Mouse (Mus musculus): ENCODE data around the gene Ndrg4. TPM values are rescaled to one million over a fixed set of nuclear protein-coding genes. Genes with fewer than 3 reads are reported as not detected.

Ndrg4 gene
- polyA plus RNA-seq, 1 experiment: 43.3 TPM

GRCm38 (mm10) chr8:95648251-95648650 lies 28.5 kb upstream of the Ndrg4 start:
- Histone ChIP-seq H3K36me3 (ENCODE audit: control insufficient read depth, insufficient read depth) (peaks cover 8% of the 10 kb centered on the region), H3K4me3 (ENCODE audit: insufficient read depth, poor library complexity, severe bottlenecking) (no peak overlapping the region), H3K79me2 (ENCODE audit: control insufficient read depth, insufficient read depth) (no peaks in the 10 kb centered on the region), H3ac (ENCODE audit: control insufficient read depth, insufficient read length, low read depth) (no peak overlapping the region), H3K79me3 (ENCODE audit: low read depth) (no peaks in the 10 kb centered on the region), H3K27me3 (ENCODE audit: control insufficient read depth, insufficient read depth, insufficient read length) (no peaks in the 10 kb centered on the region)
- no peak for TF ChIP-seq USF1 (IDR thresholded peaks at IDR 0.05; ENCODE audit: low read depth)
- TF ChIP-seq MYOG (IDR thresholded peaks at IDR 0.05; ENCODE audit: control insufficient read depth, extremely low read depth, insufficient read length): no peak
- no peak for TF ChIP-seq MYOD1 (IDR thresholded peaks at IDR 0.05; ENCODE audit: control insufficient read depth, insufficient read length, low read depth)
- no peak for TF ChIP-seq CEBPB (IDR thresholded peaks at IDR 0.05; ENCODE audit: low read depth)
- TF ChIP-seq CTCF (IDR thresholded peaks at IDR 0.05; ENCODE audit: control insufficient read depth, insufficient read depth, insufficient read length): no peak
- TF ChIP-seq FOSL1 (IDR thresholded peaks at IDR 0.05; ENCODE audit: insufficient read depth, low read length, poor library complexity, severe bottlenecking): no peak
- TF ChIP-seq MAX (IDR thresholded peaks at IDR 0.05): no peak

- Histone ChIP-seq H3K79me3 (ENCODE audit: low read depth) (no peaks in the 10 kb centered on the region), H3K27me3 (ENCODE audit: control insufficient read depth, insufficient read depth, insufficient read length) (no peaks in the 10 kb centered on the region)
- no peak for TF ChIP-seq MYOD1 (IDR thresholded peaks at IDR 0.05; ENCODE audit: control insufficient read depth, insufficient read length, low read depth)
Observed at GRCm38 (mm10) chr8:95653351-95653750, 23.4 kb upstream of the Ndrg4 start.

GRCm38 (mm10) chr8:95655831-95656230 lies 20.9 kb upstream of the Ndrg4 start:
- Histone ChIP-seq H3K4me3 (ENCODE audit: insufficient read depth, poor library complexity, severe bottlenecking) (no peak overlapping the region), H3ac (ENCODE audit: control insufficient read depth, insufficient read length, low read depth) (no peak overlapping the region), H3K27me3 (ENCODE audit: control insufficient read depth, insufficient read depth, insufficient read length) (no peaks in the 10 kb centered on the region), H3K79me2 (ENCODE audit: control insufficient read depth, insufficient read depth) (no peaks in the 10 kb centered on the region), H3K36me3 (ENCODE audit: control insufficient read depth, insufficient read depth) (no peaks in the 10 kb centered on the region), H3K79me3 (ENCODE audit: low read depth) (no peaks in the 10 kb centered on the region)
- no peak for TF ChIP-seq USF1 (IDR thresholded peaks at IDR 0.05; ENCODE audit: low read depth)
- TF ChIP-seq MYOG (IDR thresholded peaks at IDR 0.05; ENCODE audit: control insufficient read depth, extremely low read depth, insufficient read length): no peak
- TF ChIP-seq CEBPB (IDR thresholded peaks at IDR 0.05; ENCODE audit: low read depth): no peak
- TF ChIP-seq MAX (IDR thresholded peaks at IDR 0.05): no peak
- TF ChIP-seq CTCF (IDR thresholded peaks at IDR 0.05; ENCODE audit: control insufficient read depth, insufficient read depth, insufficient read length): no peak
- no peak for TF ChIP-seq MYOD1 (IDR thresholded peaks at IDR 0.05; ENCODE audit: control insufficient read depth, insufficient read length, low read depth)
- TF ChIP-seq FOSL1 (IDR thresholded peaks at IDR 0.05; ENCODE audit: insufficient read depth, low read length, poor library complexity, severe bottlenecking): no peak

More at GRCm38 (mm10) chr8:95653351-95653750, 23.4 kb upstream of the Ndrg4 start:
- H3K4me3 ChIP-seq (ENCODE audit: insufficient read depth, poor library complexity, severe bottlenecking): no peak overlapping the region
- H3K36me3 ChIP-seq (ENCODE audit: control insufficient read depth, insufficient read depth): no peaks in the 10 kb centered on the region
- no peaks in the 10 kb centered on the region for H3K79me2 ChIP-seq (ENCODE audit: control insufficient read depth, insufficient read depth)
- no peak overlapping the region for H3ac ChIP-seq (ENCODE audit: control insufficient read depth, insufficient read length, low read depth)

GRCm38 (mm10) chr8:95656316-95657002 lies 20.3 kb upstream of the Ndrg4 start:
- Histone ChIP-seq H3K27me3 (ENCODE audit: control insufficient read depth, insufficient read depth, insufficient read length) (no peaks in the 10 kb centered on the region), H3K79me2 (ENCODE audit: control insufficient read depth, insufficient read depth) (no peaks in the 10 kb centered on the region), H3ac (ENCODE audit: control insufficient read depth, insufficient read length, low read depth) (no peak overlapping the region), H3K4me3 (ENCODE audit: insufficient read depth, poor library complexity, severe bottlenecking) (no peak overlapping the region), H3K36me3 (ENCODE audit: control insufficient read depth, insufficient read depth) (no peaks in the 10 kb centered on the region), H3K79me3 (ENCODE audit: low read depth) (no peaks in the 10 kb centered on the region)
- TF ChIP-seq CTCF (IDR thresholded peaks at IDR 0.05; ENCODE audit: control insufficient read depth, insufficient read depth, insufficient read length): no peak
- no peak for TF ChIP-seq MAX (IDR thresholded peaks at IDR 0.05)
- TF ChIP-seq USF1 (IDR thresholded peaks at IDR 0.05; ENCODE audit: low read depth): no peak
- no peak for TF ChIP-seq FOSL1 (IDR thresholded peaks at IDR 0.05; ENCODE audit: insufficient read depth, low read length, poor library complexity, severe bottlenecking)
- no peak for TF ChIP-seq CEBPB (IDR thresholded peaks at IDR 0.05; ENCODE audit: low read depth)
- TF ChIP-seq MYOG (IDR thresholded peaks at IDR 0.05; ENCODE audit: control insufficient read depth, extremely low read depth, insufficient read length): no peak
- no peak for TF ChIP-seq MYOD1 (IDR thresholded peaks at IDR 0.05; ENCODE audit: control insufficient read depth, insufficient read length, low read depth)

- TF ChIP-seq FOSL1 (IDR thresholded peaks at IDR 0.05; ENCODE audit: insufficient read depth, low read length, poor library complexity, severe bottlenecking): no peak
- no peak for TF ChIP-seq MAX (IDR thresholded peaks at IDR 0.05)
- no peak for TF ChIP-seq CEBPB (IDR thresholded peaks at IDR 0.05; ENCODE audit: low read depth)
- no peaks in the 10 kb centered on the region for H3K27me3 ChIP-seq (ENCODE audit: control insufficient read depth, insufficient read depth, insufficient read length)
- no peaks in the 10 kb centered on the region for H3K79me3 ChIP-seq (ENCODE audit: low read depth)
- no peaks in the 10 kb centered on the region for H3K79me2 ChIP-seq (ENCODE audit: control insufficient read depth, insufficient read depth)
- no peak overlapping the region for H3K4me3 ChIP-seq (ENCODE audit: insufficient read depth, poor library complexity, severe bottlenecking)
- H3ac ChIP-seq (ENCODE audit: control insufficient read depth, insufficient read length, low read depth): no peak overlapping the region
- no peaks in the 10 kb centered on the region for H3K36me3 ChIP-seq (ENCODE audit: control insufficient read depth, insufficient read depth)
Observed at GRCm38 (mm10) chr8:95657523-95657922, 19.3 kb upstream of the Ndrg4 start.

GRCm38 (mm10) chr8:95660334-95660882 lies 16.4 kb upstream of the Ndrg4 start:
- Histone ChIP-seq H3K79me3 (ENCODE audit: low read depth) (no peaks in the 10 kb centered on the region), H3K27me3 (ENCODE audit: control insufficient read depth, insufficient read depth, insufficient read length) (no peaks in the 10 kb centered on the region), H3ac (ENCODE audit: control insufficient read depth, insufficient read length, low read depth) (no peak overlapping the region), H3K36me3 (ENCODE audit: control insufficient read depth, insufficient read depth) (no peaks in the 10 kb centered on the region), H3K79me2 (ENCODE audit: control insufficient read depth, insufficient read depth) (no peaks in the 10 kb centered on the region), H3K4me3 (ENCODE audit: insufficient read depth, poor library complexity, severe bottlenecking) (no peak overlapping the region)
- TF ChIP-seq MAX (IDR thresholded peaks at IDR 0.05): no peak
- no peak for TF ChIP-seq CTCF (IDR thresholded peaks at IDR 0.05; ENCODE audit: control insufficient read depth, insufficient read depth, insufficient read length)
- TF ChIP-seq CEBPB (IDR thresholded peaks at IDR 0.05; ENCODE audit: low read depth): no peak
- TF ChIP-seq MYOG (IDR thresholded peaks at IDR 0.05; ENCODE audit: control insufficient read depth, extremely low read depth, insufficient read length): no peak
- TF ChIP-seq FOSL1 (IDR thresholded peaks at IDR 0.05; ENCODE audit: insufficient read depth, low read length, poor library complexity, severe bottlenecking): no peak
- no peak for TF ChIP-seq MYOD1 (IDR thresholded peaks at IDR 0.05; ENCODE audit: control insufficient read depth, insufficient read length, low read depth)
- TF ChIP-seq USF1 (IDR thresholded peaks at IDR 0.05; ENCODE audit: low read depth): no peak
